Mouse (Mus musculus) testis, adult 2 months (tissue): ENCODE measurements around the gene Rpl4.

ENCODE experiments used
- CTCF ChIP-seq: fragments of 200-500 bp; IDR thresholded peaks from 2 replicates; pipeline ENCODE4 v1.5.1; 2012; ENCODE audit warnings: low read depth, mild to moderate bottlenecking, inconsistent platforms, low read length, moderate library complexity; ENCODE audit not compliant: control insufficient read depth, insufficient read depth, insufficient replicate concordance
- POLR2A ChIP-seq: fragments of 200-500 bp; IDR thresholded peaks from 2 replicates; pipeline ENCODE4 v1.6.1; 2012; ENCODE audit warnings: low read depth, mild to moderate bottlenecking, inconsistent platforms, low read length, moderate library complexity; ENCODE audit not compliant: control insufficient read depth

DNA sequence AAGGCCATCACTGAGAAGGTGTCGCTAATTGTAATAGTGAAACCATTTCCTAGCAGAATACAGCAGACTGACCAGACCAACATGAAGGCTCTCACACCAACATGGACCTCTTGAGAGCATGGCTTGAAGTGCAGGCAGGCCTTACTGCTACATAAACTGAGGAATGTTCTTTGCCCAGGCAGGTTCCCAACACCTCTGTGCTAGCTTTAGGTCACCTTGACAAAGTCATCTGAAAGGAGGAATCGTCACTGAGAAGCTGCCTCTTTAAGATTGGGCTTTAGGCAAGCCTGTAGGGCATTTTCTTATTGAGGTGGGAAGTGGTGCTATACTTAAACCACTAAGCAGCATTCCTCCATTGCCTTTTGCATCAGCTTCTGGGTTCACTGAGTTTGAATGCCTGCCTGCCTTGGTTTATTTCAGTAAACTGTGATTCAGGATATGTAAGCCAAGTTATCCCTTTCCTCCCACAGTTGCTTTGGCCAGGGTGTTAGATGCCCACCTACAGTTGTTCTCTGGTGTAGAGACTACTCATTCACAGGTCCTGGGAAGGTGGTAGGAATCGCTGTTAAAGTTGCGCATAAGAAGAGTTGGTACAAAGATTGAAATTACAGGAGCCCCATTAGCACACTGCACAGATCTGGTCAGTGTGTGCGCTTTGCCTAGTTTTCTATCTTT lies 11.1 kb downstream of the Rpl4 start:
- TF ChIP-seq POLR2A (no peak), CTCF (no peak)
